Mouse (Mus musculus) midbrain, embryonic 12.5 days (tissue): Measurements from ENCODE around the gene Olfr1357. TPM values are rescaled to one million over a fixed set of nuclear protein-coding genes. Genes with fewer than 3 reads are reported as not detected.
"Not testable (repeated sequence)": the region's sequence is repeated elsewhere in the genome, so short reads cannot be mapped to it uniquely, and the experiment has no call there.

Source experiments
- ATAC-seq: fragments of 200-750 bp; cut with Nextera tagmentation; 2 replicates; pipeline ENCODE4 v1.8.0; 2017; ENCODE audit warnings: low read depth, moderate TSS enrichment, moderate library complexity; ENCODE audit not compliant: low FRiP score
- H3K27ac ChIP-seq: fragments of 300-500 bp; sonication (generic); replicated peaks from 2 replicates; pipeline ENCODE4 v1.5.1; 2016; ENCODE audit warnings: mild to moderate bottlenecking
- H3K27me3 ChIP-seq: fragments of 300-500 bp; sonication (generic); 2 replicates; pipeline ENCODE4 v1.6.1; 2016; ENCODE audit warnings: mild to moderate bottlenecking
- H3K36me3 ChIP-seq: fragments of 300-500 bp; sonication (generic); 2 replicates; pipeline ENCODE4 v1.6.1; 2016
- H3K4me1 ChIP-seq: fragments of 300-500 bp; sonication (generic); 2 replicates; pipeline ENCODE4 v1.6.1; 2016
- H3K4me2 ChIP-seq: fragments of 300-500 bp; sonication (generic); replicated peaks from 2 replicates; pipeline ENCODE4 v1.6.1; 2016; ENCODE audit warnings: mild to moderate bottlenecking, moderate library complexity
- H3K4me3 ChIP-seq: fragments of 300-500 bp; sonication (generic); 2 replicates; pipeline ENCODE4 v1.5.1; 2016; ENCODE audit warnings: mild to moderate bottlenecking
- H3K9ac ChIP-seq: fragments of 300-500 bp; sonication (generic); replicated peaks from 2 replicates; pipeline ENCODE4 v1.6.1; 2016; ENCODE audit warnings: mild to moderate bottlenecking, moderate library complexity
- H3K9me3 ChIP-seq: fragments of 300-500 bp; sonication (generic); 2 replicates; pipeline ENCODE4 v1.6.1; 2016; ENCODE audit warnings: mild to moderate bottlenecking
- WGBS: fragments of 180-500 bp; shearing (Covaris S2); methylation state at CpG from one replicate; pipeline ENCODE4 v1.1.7; 2016; 5-methylcytosine and 5-hydroxymethylcytosine counted together
- polyA plus RNA-seq: library from polyadenylated mRNA; unstranded; fragments of >200 nt; fragmentation: Nextera tagmentation; extraction: Ambion mirVana; gene quantifications from 2 replicates; pipeline ENCODE4 v1.2.1, GENCODE M21; 2016

The Olfr1357 gene
- not detected in 2 replicates for polyA plus RNA-seq

- Histone ChIP-seq H3K36me3 (no peaks in the 10 kb centered on the region), H3K27ac (no peak within 1 kb of the TSS), H3K9ac (no peak within 1 kb of the TSS), H3K27me3 (no peaks in the 10 kb centered on the region), H3K9me3 (no peaks in the 10 kb centered on the region), H3K4me3 (no peak within 1 kb of the TSS), H3K4me2 (no peak within 1 kb of the TSS), H3K4me1 (no peaks in the 10 kb centered on the region)
- WGBS = 82% methylated on average over 1 of the region's 1 CpGs
- ATAC-seq = no peak
Measured at GRCm38 (mm10) chr10:78617974-78618373, at the start of gene Olfr1357. Gene Olfr1357, minus strand, starts transcription at chr10:78618074.

- 95% methylated on average over 10 of the region's 10 CpGs for whole genome bisulfite sequencing
- H3K27me3 ChIP-seq = not testable (repeated sequence)
Measured at GRCm38 (mm10) chr10:78666696-78667095, 48.8 kb upstream of the Olfr1357 start.

DNA sequence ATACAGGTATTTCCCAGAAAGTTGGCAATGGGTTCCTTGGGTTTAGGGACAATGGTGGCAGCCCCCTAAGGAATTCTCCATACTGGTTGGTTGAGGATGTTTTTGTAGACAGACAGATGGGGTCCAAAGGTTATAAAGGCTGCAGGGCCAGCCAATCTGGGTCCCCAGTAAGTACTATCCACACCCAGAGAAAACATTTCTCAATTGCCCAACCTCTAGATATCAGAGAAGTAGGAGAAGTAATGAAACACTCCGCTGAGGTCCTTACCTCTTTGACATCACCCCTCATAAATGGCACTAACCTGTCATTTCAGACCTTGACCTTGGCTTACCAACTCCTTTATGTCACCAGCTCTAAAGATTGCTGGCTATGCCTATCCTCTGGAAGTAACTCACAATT lies 46.7 kb upstream of the Olfr1357 start:
- ATAC-seq = no peak
- H3K4me3 ChIP-seq = no peak overlapping the region
- H3K27ac ChIP-seq = no peak overlapping the region
- no peaks in the 10 kb centered on the region for H3K36me3 ChIP-seq
- no peaks in the 10 kb centered on the region for H3K27me3 ChIP-seq
- H3K4me2 ChIP-seq = no peak overlapping the region
- no peaks in the 10 kb centered on the region for H3K4me1 ChIP-seq
- 100% methylated on average over 1 of the region's 1 CpGs for WGBS
- no peak overlapping the region for H3K9ac ChIP-seq
- H3K9me3 ChIP-seq = no peaks in the 10 kb centered on the region

More at GRCm38 (mm10) chr10:78666696-78667095, 48.8 kb upstream of the Olfr1357 start:
- ATAC-seq, H3K4me3 ChIP-seq, H3K36me3 ChIP-seq, H3K4me2 ChIP-seq, H3K4me1 ChIP-seq, H3K27ac ChIP-seq, H3K9ac ChIP-seq, H3K9me3 ChIP-seq: not testable (repeated sequence)

DNA sequence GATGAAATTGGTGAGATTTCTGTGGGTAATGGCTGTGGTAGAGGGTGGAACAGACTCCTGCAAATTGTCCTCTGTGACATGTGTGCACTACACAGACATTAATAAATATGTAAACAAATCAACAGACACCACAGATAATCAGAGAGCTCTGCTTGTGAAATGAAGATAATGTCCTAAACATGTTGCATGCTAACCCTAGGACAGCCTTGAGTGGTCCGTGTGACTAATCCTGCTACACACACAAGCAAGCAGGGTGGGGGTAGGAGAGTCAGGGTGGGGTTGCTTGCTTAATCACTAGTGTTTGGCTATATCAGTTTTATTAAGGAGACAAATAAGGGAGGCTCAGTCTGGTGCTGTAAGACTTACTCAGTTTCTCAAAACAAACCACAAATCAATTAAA lies 43.3 kb upstream of the Olfr1357 start:
- no peak overlapping the region for H3K27ac ChIP-seq
- H3K9ac ChIP-seq = no peak overlapping the region
- ATAC-seq = no peak
- H3K4me2 ChIP-seq = no peak overlapping the region
- no peaks in the 10 kb centered on the region for H3K4me1 ChIP-seq
- no peaks in the 10 kb centered on the region for H3K9me3 ChIP-seq
- no peaks in the 10 kb centered on the region for H3K36me3 ChIP-seq
- 85% methylated on average over 1 of the region's 1 CpGs for WGBS
- no peaks in the 10 kb centered on the region for H3K27me3 ChIP-seq
- no peak overlapping the region for H3K4me3 ChIP-seq

GRCm38 (mm10) chr10:78632311-78632710 lies 14.4 kb upstream of the Olfr1357 start:
- Histone ChIP-seq H3K4me1 (no peaks in the 10 kb centered on the region), H3K4me2 (peak overlapping the region; percentile 26; the same call in 1 of the 2 replicates), H3K27me3 (no peaks in the 10 kb centered on the region), H3K9ac (no peak overlapping the region), H3K9me3 (no peaks in the 10 kb centered on the region), H3K4me3 (no peak overlapping the region), H3K27ac (no peak overlapping the region), H3K36me3 (no peaks in the 10 kb centered on the region)
- ATAC-seq = peak; percentile 73
- WGBS = 21% methylated on average over 6 of the region's 6 CpGs

- H3K4me1 ChIP-seq = no peaks in the 10 kb centered on the region
- 84% methylated on average over 4 of the region's 4 CpGs for WGBS
- no peaks in the 10 kb centered on the region for H3K27me3 ChIP-seq
- H3K4me3 ChIP-seq = no peak overlapping the region
- H3K27ac ChIP-seq = no peak overlapping the region
- H3K9ac ChIP-seq = no peak overlapping the region
- no peaks in the 10 kb centered on the region for H3K36me3 ChIP-seq
- no peaks in the 10 kb centered on the region for H3K9me3 ChIP-seq
- no peak overlapping the region for H3K4me2 ChIP-seq
- ATAC-seq = no peak
Measured at GRCm38 (mm10) chr10:78630194-78630593, 12.3 kb upstream of the Olfr1357 start.

- not testable (repeated sequence) for H3K9me3 ChIP-seq
Measured at GRCm38 (mm10) chr10:78623143-78623542, 5.3 kb upstream of the Olfr1357 start.

DNA sequence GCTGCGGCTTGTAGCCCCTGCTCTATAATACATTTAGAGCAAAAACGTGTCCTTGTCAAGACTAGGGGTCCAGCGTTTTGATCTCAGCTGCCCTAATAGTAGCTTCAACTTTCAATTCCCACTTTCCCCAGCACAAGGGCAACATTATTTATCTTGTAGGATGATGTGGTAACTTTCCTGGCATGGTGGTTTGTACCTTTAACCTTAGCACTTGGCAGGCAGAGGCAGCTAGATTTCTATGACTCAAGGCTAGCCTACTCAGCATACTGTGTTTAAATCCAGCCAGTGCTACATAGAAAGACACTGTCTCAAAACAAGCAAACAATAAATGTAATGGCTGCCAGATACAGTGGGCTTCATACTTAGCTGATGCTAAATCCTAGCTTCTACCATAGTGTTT lies 10.3 kb downstream of the Olfr1357 start:
- ATAC-seq = no peak

More at GRCm38 (mm10) chr10:78623143-78623542, 5.3 kb upstream of the Olfr1357 start:
- H3K4me2 ChIP-seq, H3K27ac ChIP-seq, H3K4me1 ChIP-seq, ATAC-seq, H3K4me3 ChIP-seq, H3K9ac ChIP-seq, H3K27me3 ChIP-seq, H3K36me3 ChIP-seq: not testable (repeated sequence)
- WGBS = 85% methylated on average over 3 of the region's 3 CpGs

DNA sequence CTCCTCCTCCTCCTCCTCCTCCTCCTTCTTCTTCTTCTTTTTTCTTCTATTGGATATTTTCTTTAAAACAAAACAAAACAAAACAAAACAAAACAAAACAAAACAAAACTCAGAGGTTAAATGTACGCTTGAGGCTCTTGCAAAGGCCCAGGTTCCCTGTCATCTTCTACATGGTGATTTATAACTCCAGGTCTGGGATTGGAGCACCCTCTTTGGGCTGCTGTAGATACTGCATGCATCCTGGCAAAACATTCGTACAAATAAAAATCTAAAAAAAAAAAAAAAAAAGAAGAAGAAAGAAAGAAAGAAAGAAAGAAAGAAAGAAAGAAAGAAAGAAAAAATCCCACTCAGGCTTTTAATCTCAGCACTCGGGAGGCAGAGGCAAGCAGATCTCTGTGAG lies 12.8 kb downstream of the Olfr1357 start:
- no peak overlapping the region for H3K4me2 ChIP-seq
- no peak overlapping the region for H3K4me3 ChIP-seq
- no peak overlapping the region for H3K27ac ChIP-seq
- 53% methylated on average over 3 of the region's 3 CpGs for WGBS
- no peaks in the 10 kb centered on the region for H3K9me3 ChIP-seq
- no peak overlapping the region for H3K9ac ChIP-seq
- no peaks in the 10 kb centered on the region for H3K27me3 ChIP-seq
- no peak for ATAC-seq
- H3K4me1 ChIP-seq = no peaks in the 10 kb centered on the region
- H3K36me3 ChIP-seq = no peaks in the 10 kb centered on the region

More for the DNA sequence above, 10.3 kb downstream of the Olfr1357 start:
- 75% methylated on average over 3 of the region's 3 CpGs for WGBS
- Histone ChIP-seq H3K9me3 (no peaks in the 10 kb centered on the region), H3K4me2 (no peak overlapping the region), H3K4me1 (no peaks in the 10 kb centered on the region), H3K9ac (no peak overlapping the region), H3K4me3 (no peak overlapping the region), H3K27me3 (no peaks in the 10 kb centered on the region), H3K27ac (no peak overlapping the region), H3K36me3 (no peaks in the 10 kb centered on the region)

GRCm38 (mm10) chr10:78599865-78600264 lies 18.0 kb downstream of the Olfr1357 start:
- Histone ChIP-seq H3K4me3 (no peak overlapping the region), H3K4me1 (no peaks in the 10 kb centered on the region), H3K36me3 (no peaks in the 10 kb centered on the region), H3K27ac (no peak overlapping the region), H3K9ac (no peak overlapping the region), H3K27me3 (no peaks in the 10 kb centered on the region), H3K4me2 (no peak overlapping the region), H3K9me3 (no peaks in the 10 kb centered on the region)
- ATAC-seq = no peak
- WGBS = 86% methylated on average over 5 of the region's 5 CpGs

DNA sequence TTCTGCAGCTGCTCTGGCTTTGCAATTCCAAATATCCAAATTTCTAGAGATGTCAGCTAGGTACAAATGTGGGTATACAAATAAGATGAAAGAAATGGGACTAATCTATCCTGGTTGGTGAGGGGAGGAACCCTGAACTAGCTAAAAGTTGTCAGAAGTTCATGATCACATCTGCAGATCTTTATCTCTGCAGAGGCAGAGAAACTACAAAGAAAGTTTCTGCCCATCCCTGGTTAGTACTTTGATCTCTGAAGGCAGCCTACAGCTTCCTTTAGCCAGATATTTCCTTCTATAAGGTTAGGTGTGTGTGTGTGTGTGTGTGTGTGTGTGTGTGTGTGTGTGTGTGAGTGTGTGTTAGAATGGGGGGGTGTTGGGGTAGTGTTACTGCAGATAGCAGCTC lies 23.3 kb downstream of the Olfr1357 start:
- H3K9ac ChIP-seq = no peak overlapping the region
- ATAC-seq = no peak
- no peak overlapping the region for H3K27ac ChIP-seq
- no peak overlapping the region for H3K4me3 ChIP-seq
- no peaks in the 10 kb centered on the region for H3K36me3 ChIP-seq
- no peak overlapping the region for H3K4me2 ChIP-seq
- no peaks in the 10 kb centered on the region; the same call in 1 of the 2 replicates for H3K27me3 ChIP-seq
- 0 out of 2 replicates have a peak, but pooled peaks cover 10% of the 10 kb centered on the region for H3K4me1 ChIP-seq
- no peaks in the 10 kb centered on the region for H3K9me3 ChIP-seq

DNA sequence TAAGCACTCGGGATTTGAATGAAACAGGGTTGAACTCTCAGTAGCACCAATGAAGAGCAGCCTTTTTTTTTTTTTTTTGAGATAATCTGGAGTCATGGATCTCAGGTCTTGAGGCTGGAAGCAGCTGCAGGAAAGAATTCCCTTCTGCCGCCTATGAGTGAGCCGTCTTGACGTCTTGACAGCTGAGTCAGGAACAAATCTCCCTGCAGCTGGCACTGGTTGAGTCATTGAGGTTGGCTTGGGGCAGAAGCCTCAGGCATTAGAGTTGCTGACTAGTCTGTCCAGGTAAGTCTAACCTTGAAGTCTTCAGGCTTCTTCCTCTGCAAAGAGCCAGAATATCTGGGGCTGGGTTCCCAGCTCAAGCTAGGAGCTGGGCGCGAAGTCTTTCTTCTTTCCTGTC lies 23.7 kb downstream of the Olfr1357 start:
- no peaks in the 10 kb centered on the region; the same call in 1 of the 2 replicates for H3K27me3 ChIP-seq
- no peak overlapping the region for H3K27ac ChIP-seq
- 73% methylated on average over 6 of the region's 6 CpGs for WGBS
- no peak overlapping the region for H3K4me3 ChIP-seq
- no peak overlapping the region for H3K9ac ChIP-seq
- ATAC-seq = no peak
- no peak overlapping the region for H3K4me2 ChIP-seq
- no peaks in the 10 kb centered on the region for H3K36me3 ChIP-seq
- 0 out of 2 replicates have a peak, but pooled peaks cover 10% of the 10 kb centered on the region for H3K4me1 ChIP-seq
- H3K9me3 ChIP-seq = no peaks in the 10 kb centered on the region

GRCm38 (mm10) chr10:78593736-78594135 lies 24.1 kb downstream of the Olfr1357 start:
- Histone ChIP-seq H3K27ac (no peak overlapping the region), H3K4me1 (0 out of 2 replicates have a peak, but pooled peaks cover 10% of the 10 kb centered on the region), H3K27me3 (no peaks in the 10 kb centered on the region; the same call in 1 of the 2 replicates), H3K4me3 (no peak overlapping the region), H3K9ac (no peak overlapping the region), H3K9me3 (no peaks in the 10 kb centered on the region), H3K36me3 (no peaks in the 10 kb centered on the region), H3K4me2 (no peak overlapping the region)
- WGBS = 93% methylated on average over 5 of the region's 5 CpGs
- ATAC-seq = no peak
